Mouse (Mus musculus): ENCODE measurements around the gene Tmem100. TPM values are rescaled to one million over a fixed set of nuclear protein-coding genes. Genes with fewer than 3 reads are reported as not detected.

The Tmem100 gene
- polyA plus RNA-seq (2015; fragmentation: Nextera tagmentation; extraction: Ambion mirVana) = 27.4 and 30.6 TPM in 2 replicates

DNA sequence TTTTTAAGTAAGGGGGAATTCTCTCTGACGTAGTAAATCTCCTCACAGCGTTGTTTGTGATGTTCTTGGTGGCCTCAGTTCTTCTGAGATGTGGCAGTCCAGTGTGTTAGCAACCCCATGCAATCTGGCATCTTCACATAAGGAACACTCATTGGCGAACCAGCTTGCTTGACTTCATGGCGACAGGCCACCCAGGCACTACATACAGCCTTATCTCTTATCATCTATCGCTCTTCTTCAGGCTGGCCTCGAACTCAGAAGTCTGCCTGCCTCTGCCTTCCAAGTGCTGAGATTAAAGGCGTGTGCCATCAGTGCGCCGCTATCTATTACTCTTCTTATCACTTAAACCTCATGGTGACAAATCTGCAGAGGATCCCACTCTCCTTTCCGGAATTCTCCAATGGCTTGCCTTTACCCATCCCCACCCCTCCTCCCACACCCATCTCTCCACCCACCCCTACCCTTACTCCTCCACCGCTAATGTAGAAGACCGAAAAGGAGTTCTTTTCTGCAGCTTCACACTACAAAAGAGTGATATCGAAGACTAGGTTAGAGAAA lies at the start of gene Tmem100:
Tmem100 (plus strand) TSS at position 508 of the 558 bp plus-strand sequence.
- Histone ChIP-seq H3K27me3 (no peaks in the 10 kb centered on the region; the same call in 1 of the 2 replicates), H3K4me3 (replicated peaks) (peak within 1 kb of the TSS; percentile 50), H3K9me3 (replicated peaks) (no peaks in the 10 kb centered on the region), H3K9ac (peak within 1 kb of the TSS; percentile 35), H3K4me1 (peaks cover 54% of the 10 kb centered on the region), H3K27ac (replicated peaks) (peak within 1 kb of the TSS; percentile 74), H3K4me2 (replicated peaks) (peak within 1 kb of the TSS; percentile 63), H3K36me3 (no peaks in the 10 kb centered on the region)
- WGBS = 36% methylated on average over 13 of the region's 13 CpGs
- ATAC-seq (ENCODE audit: insufficient number of reproducible peaks, low FRiP score, low TSS enrichment, low read depth) = no peak

- Histone ChIP-seq H3K4me1 (peaks cover 9% of the 10 kb centered on the region), H3K36me3 (no peaks in the 10 kb centered on the region), H3K9me3 (replicated peaks) (no peaks in the 10 kb centered on the region), H3K4me2 (replicated peaks) (no peak overlapping the region), H3K4me3 (replicated peaks) (no peak overlapping the region), H3K27me3 (no peaks in the 10 kb centered on the region), H3K9ac (no peak overlapping the region), H3K27ac (replicated peaks) (no peak overlapping the region)
- ATAC-seq (ENCODE audit: insufficient number of reproducible peaks, low FRiP score, low TSS enrichment, low read depth) = no peak
- 68% methylated on average over 2 of the region's 2 CpGs for WGBS
Measured at GRCm38 (mm10) chr11:89982918-89983317, 47.2 kb upstream of the Tmem100 start.

DNA sequence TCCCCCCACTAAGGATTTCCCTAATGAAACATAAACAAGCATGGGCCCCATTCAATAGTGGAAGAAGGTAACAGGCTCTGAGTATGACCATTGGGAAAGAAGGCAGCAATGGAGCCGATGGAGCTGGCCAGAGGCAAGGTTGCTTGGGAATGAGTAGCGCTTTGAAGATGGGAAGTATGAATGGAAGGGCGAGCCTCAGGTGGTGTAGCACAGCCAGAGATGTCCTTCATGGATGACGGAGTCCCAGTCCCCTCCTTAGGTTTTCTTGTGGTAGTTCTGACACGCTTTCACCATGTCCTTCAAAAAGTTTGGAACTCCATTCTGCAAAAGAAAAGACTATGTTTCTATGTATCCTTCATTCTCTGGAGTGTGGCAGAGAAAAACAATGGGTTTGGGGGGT lies 45.7 kb upstream of the Tmem100 start:
- Histone ChIP-seq H3K4me2 (replicated peaks) (no peak overlapping the region), H3K9me3 (replicated peaks) (no peaks in the 10 kb centered on the region), H3K27ac (replicated peaks) (no peak overlapping the region), H3K9ac (no peak overlapping the region), H3K27me3 (no peaks in the 10 kb centered on the region), H3K36me3 (no peaks in the 10 kb centered on the region), H3K4me1 (0 out of 2 replicates have a peak, but pooled peaks cover 3% of the 10 kb centered on the region), H3K4me3 (replicated peaks) (no peak overlapping the region)
- ATAC-seq (ENCODE audit: insufficient number of reproducible peaks, low FRiP score, low TSS enrichment, low read depth) = no peak
- WGBS = 89% methylated on average over 5 of the region's 5 CpGs

- Histone ChIP-seq H3K9ac (no peak overlapping the region), H3K9me3 (replicated peaks) (no peaks in the 10 kb centered on the region), H3K4me1 (0 out of 2 replicates have a peak, but pooled peaks cover 3% of the 10 kb centered on the region), H3K36me3 (no peaks in the 10 kb centered on the region), H3K4me3 (replicated peaks) (no peak overlapping the region), H3K4me2 (replicated peaks) (no peak overlapping the region), H3K27ac (replicated peaks) (no peak overlapping the region), H3K27me3 (no peaks in the 10 kb centered on the region)
- 63% methylated on average over 10 of the region's 10 CpGs for WGBS
- ATAC-seq (ENCODE audit: insufficient number of reproducible peaks, low FRiP score, low TSS enrichment, low read depth) = no peak
Measured at GRCm38 (mm10) chr11:89985200-89986187, 44.7 kb upstream of the Tmem100 start.

- Histone ChIP-seq H3K4me1 (0 out of 2 replicates have a peak, but pooled peaks cover 3% of the 10 kb centered on the region), H3K9ac (no peak overlapping the region), H3K9me3 (replicated peaks) (no peaks in the 10 kb centered on the region), H3K27ac (replicated peaks) (no peak overlapping the region), H3K27me3 (no peaks in the 10 kb centered on the region), H3K36me3 (no peaks in the 10 kb centered on the region), H3K4me3 (replicated peaks) (no peak overlapping the region), H3K4me2 (replicated peaks) (no peak overlapping the region)
- WGBS = 88% methylated on average over 8 of the region's 8 CpGs
- no peak for ATAC-seq (ENCODE audit: insufficient number of reproducible peaks, low FRiP score, low TSS enrichment, low read depth)
Measured at GRCm38 (mm10) chr11:89986516-89986915, 43.6 kb upstream of the Tmem100 start.

DNA sequence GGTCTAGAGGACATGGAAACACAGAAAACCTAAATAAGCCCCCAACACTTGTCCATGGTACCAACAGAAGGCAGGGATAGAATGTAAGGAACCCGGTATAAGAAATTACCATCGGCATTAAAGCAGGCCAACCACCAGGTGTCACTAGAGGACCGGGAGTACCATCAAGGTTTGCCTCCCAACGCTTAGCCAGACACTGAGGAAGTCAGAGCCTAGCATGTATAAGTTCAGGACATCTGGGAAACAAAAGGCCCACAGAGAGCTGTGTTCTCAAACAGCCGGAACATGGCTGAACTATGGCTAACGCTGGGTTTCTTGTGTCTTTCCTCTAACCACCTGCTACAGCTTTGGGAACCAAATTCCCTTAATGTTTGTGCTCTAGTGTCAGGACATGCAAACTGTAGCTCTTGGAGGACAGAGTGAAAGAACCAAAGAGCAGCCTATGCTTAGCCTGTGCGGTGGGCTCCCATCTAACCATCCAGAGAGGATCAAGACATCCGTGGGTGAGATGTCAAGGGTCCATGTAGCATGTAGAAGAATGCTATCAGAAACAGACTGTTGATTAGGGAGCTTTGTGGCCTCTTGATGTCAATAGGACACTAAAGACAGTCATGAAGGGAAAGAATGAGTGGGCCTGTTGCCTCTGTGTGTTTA lies 41.1 kb upstream of the Tmem100 start:
- WGBS = 22% methylated on average over 8 of the region's 8 CpGs
- H3K4me2 ChIP-seq (replicated peaks) = no peak overlapping the region
- H3K9me3 ChIP-seq (replicated peaks) = no peaks in the 10 kb centered on the region
- no peaks in the 10 kb centered on the region for H3K27me3 ChIP-seq
- 0 out of 2 replicates have a peak, but pooled peaks have one; percentile 34 for ATAC-seq (ENCODE audit: insufficient number of reproducible peaks, low FRiP score, low TSS enrichment, low read depth)
- H3K4me1 ChIP-seq = 0 out of 2 replicates have a peak, but pooled peaks cover 3% of the 10 kb centered on the region
- H3K9ac ChIP-seq = no peak overlapping the region
- H3K36me3 ChIP-seq = no peaks in the 10 kb centered on the region
- no peak overlapping the region for H3K27ac ChIP-seq (replicated peaks)
- no peak overlapping the region for H3K4me3 ChIP-seq (replicated peaks)

DNA sequence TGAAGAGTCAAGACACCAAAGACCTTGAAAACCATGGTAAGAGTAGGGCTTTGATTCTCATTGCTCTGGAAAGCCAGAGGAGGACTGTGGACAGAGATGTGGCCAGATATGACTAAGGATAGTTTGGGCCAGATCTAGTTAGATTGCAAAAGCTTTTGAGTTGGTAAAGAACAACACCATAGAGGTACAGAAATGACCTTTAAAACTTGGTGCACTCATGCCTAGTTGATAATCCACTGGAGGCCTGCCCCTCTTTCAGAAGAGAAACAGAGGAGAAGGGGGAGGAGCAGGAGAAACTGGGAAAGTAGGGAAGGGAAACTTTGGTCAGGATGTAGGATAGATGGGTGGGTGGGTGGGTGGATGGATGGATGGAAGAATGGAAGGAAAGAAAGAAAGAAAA lies 38.5 kb upstream of the Tmem100 start:
- ATAC-seq (ENCODE audit: insufficient number of reproducible peaks, low FRiP score, low TSS enrichment, low read depth) = no peak
- no peaks in the 10 kb centered on the region for H3K36me3 ChIP-seq
- no peaks in the 10 kb centered on the region for H3K27me3 ChIP-seq
- H3K4me2 ChIP-seq (replicated peaks) = no peak overlapping the region
- H3K4me3 ChIP-seq (replicated peaks) = no peak overlapping the region
- no peaks in the 10 kb centered on the region for H3K9me3 ChIP-seq (replicated peaks)
- no peak overlapping the region for H3K9ac ChIP-seq
- H3K4me1 ChIP-seq = 0 out of 2 replicates have a peak, but pooled peaks cover 3% of the 10 kb centered on the region
- H3K27ac ChIP-seq (replicated peaks) = no peak overlapping the region

DNA sequence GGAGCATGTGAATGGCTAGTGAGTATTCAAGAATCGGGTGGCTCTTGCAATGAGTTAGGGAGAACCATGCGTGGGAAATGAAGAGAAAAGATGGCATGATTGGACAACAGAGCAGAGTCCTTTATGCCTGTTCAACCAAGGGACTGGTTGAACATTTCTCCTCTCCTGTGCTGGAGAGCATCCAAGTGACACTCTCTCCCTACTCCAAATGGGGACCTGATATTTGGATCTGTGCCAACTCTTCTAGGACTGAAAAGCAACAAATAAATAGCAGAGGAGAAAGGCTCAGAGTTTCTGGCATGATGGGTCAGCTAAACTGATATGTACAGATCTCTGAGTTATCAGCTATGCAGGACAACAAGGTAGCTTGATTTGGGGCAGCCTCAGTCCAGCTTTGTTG lies 35.4 kb upstream of the Tmem100 start:
- Histone ChIP-seq H3K4me2 (replicated peaks) (no peak overlapping the region), H3K4me3 (replicated peaks) (no peak overlapping the region), H3K4me1 (no peaks in the 10 kb centered on the region), H3K27ac (replicated peaks) (no peak overlapping the region), H3K27me3 (no peaks in the 10 kb centered on the region), H3K36me3 (no peaks in the 10 kb centered on the region), H3K9me3 (replicated peaks) (no peaks in the 10 kb centered on the region), H3K9ac (no peak overlapping the region)
- no peak for ATAC-seq (ENCODE audit: insufficient number of reproducible peaks, low FRiP score, low TSS enrichment, low read depth)
- WGBS = 82% methylated on average over 2 of the region's 2 CpGs

DNA sequence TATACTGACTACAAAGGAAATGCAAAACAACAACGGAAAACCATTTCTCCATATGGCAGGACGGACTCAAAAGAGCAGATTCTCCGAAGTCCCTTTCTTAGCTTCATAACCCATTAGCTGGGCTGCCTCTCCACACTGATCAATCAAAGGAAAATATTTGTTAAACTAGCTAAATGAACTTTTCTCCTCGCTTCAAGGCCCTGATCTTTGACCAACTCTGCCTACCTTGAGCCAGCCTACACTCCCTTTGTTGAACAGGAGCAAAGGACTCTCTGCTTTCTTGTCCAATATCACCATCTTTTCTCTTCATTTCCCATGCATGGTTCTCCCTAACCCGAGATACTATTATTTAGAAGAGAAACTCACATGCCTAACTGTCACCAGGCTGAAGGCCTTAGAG lies 34.6 kb upstream of the Tmem100 start:
- ATAC-seq (ENCODE audit: insufficient number of reproducible peaks, low FRiP score, low TSS enrichment, low read depth) = no peak
- Histone ChIP-seq H3K4me2 (replicated peaks) (no peak overlapping the region), H3K4me3 (replicated peaks) (no peak overlapping the region), H3K27me3 (no peaks in the 10 kb centered on the region), H3K4me1 (no peaks in the 10 kb centered on the region), H3K36me3 (no peaks in the 10 kb centered on the region), H3K9me3 (replicated peaks) (no peaks in the 10 kb centered on the region), H3K27ac (replicated peaks) (no peak overlapping the region), H3K9ac (no peak overlapping the region)
- WGBS = 77% methylated on average over 5 of the region's 5 CpGs

DNA sequence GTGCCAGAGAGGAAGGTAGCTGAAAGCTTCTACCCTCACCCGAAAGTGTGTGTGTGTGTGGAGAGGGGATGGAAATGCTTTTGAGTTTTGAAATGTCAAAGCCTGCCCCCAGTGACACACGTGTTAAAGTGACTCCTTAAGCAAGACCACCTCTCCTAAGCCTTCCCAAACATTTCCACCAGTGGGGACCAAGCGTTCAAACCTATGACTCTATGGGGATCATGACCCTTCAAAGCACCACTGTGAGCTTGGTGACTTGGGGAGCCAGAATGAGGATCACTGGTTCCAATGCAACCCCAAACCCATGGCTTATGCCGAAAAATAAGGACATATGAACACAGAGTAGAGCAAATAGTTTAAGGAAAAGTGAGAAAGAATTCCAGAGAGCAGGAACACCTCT lies 33.7 kb upstream of the Tmem100 start:
- no peaks in the 10 kb centered on the region for H3K4me1 ChIP-seq
- no peaks in the 10 kb centered on the region for H3K9me3 ChIP-seq (replicated peaks)
- no peak for ATAC-seq (ENCODE audit: insufficient number of reproducible peaks, low FRiP score, low TSS enrichment, low read depth)
- no peak overlapping the region for H3K27ac ChIP-seq (replicated peaks)
- no peaks in the 10 kb centered on the region for H3K27me3 ChIP-seq
- no peak overlapping the region for H3K9ac ChIP-seq
- H3K4me2 ChIP-seq (replicated peaks) = no peak overlapping the region
- no peak overlapping the region for H3K4me3 ChIP-seq (replicated peaks)
- 89% methylated on average over 4 of the region's 4 CpGs for WGBS
- no peaks in the 10 kb centered on the region for H3K36me3 ChIP-seq

- ATAC-seq (ENCODE audit: insufficient number of reproducible peaks, low FRiP score, low TSS enrichment, low read depth) = no peak
- H3K27ac ChIP-seq (replicated peaks) = no peak overlapping the region
- H3K9ac ChIP-seq = no peak overlapping the region
- WGBS = 86% methylated on average over 7 of the region's 7 CpGs
- no peak overlapping the region for H3K4me3 ChIP-seq (replicated peaks)
- H3K36me3 ChIP-seq = no peaks in the 10 kb centered on the region
- H3K4me2 ChIP-seq (replicated peaks) = no peak overlapping the region
- no peaks in the 10 kb centered on the region for H3K9me3 ChIP-seq (replicated peaks)
- no peaks in the 10 kb centered on the region for H3K4me1 ChIP-seq
- H3K27me3 ChIP-seq = no peaks in the 10 kb centered on the region
Measured at GRCm38 (mm10) chr11:89996856-89997255, 33.3 kb upstream of the Tmem100 start.

Measured in embryonic facial prominence, embryonic 15.5 days (tissue).